ENCODE assay signal across 10 mouse cellular contexts in genomic region chr19:20449546-20449945, GRCm38 (mm10). TPM values are rescaled to one million over a fixed set of nuclear protein-coding genes. Genes with fewer than 3 reads are reported as not detected.
DNase-seq lines count a peak whose midpoint lies in the region; ATAC-seq and TF ChIP-seq lines count a peak whose summit lies in the region.
"Had no signal": no experiment of that assay in that cellular context is flagged by ENCODE, and none has a peak within 500 bp of the region (broad histone marks: within the 10 kb centered on the region; RNA-seq: fewer than 3 reads in every experiment).

No protein-coding gene starts in this region.

- peak; percentile 40 for DNase-seq in gastrocnemius, adult 18-20 months (ENCODE audit: low spot score)
- no peak for DNase-seq in gastrocnemius, postnatal 25 days
- no peak for DNase-seq in neural tube, embryonic 10.5 days (ENCODE audit: extremely low spot score, low spot score)
- DNase-seq in yolk sac, embryonic 10.5 days (ENCODE audit: low spot score) = no peak
- DNase-seq in spleen, postnatal 36 days (ENCODE audit: low spot score in 2 of 2) = no peak

- H3K4me3 ChIP-seq in neural tube, embryonic 14.5 days (ENCODE audit: low read depth, low read length) = no peak overlapping the region
- no peak overlapping the region for H3K4me3 ChIP-seq in intestine, postnatal 0 days (ENCODE audit: low read depth, low read length)
- no peak overlapping the region for H3K4me3 ChIP-seq in midbrain, embryonic 16.5 days (ENCODE audit: low read depth, low read length)
- H3K4me3 ChIP-seq: erythroblast, embryonic 14.5 days; liver, embryonic 15.5 days had no signal

- no peak overlapping the region for H3K27ac ChIP-seq in neural tube, embryonic 14.5 days (ENCODE audit: low read depth, low read length)
- H3K27ac ChIP-seq in intestine, postnatal 0 days (ENCODE audit: low read depth, low read length) = no peak overlapping the region
- H3K27ac ChIP-seq in midbrain, embryonic 16.5 days (ENCODE audit: low read length) = no peak overlapping the region
- H3K27ac ChIP-seq: liver, embryonic 15.5 days had no signal

- TF ChIP-seq CTCF in intestine, postnatal 0 days (IDR thresholded peaks at IDR 0.05; ENCODE audit: low read depth) = peak; percentile 86

- no peaks in the 10 kb centered on the region for H3K27me3 ChIP-seq in neural tube, embryonic 14.5 days (ENCODE audit: control insufficient read depth, insufficient read depth, low read length)
- H3K27me3 ChIP-seq in intestine, postnatal 0 days (replicated peaks; ENCODE audit: control insufficient read depth, insufficient read depth, low read length) = no peaks in the 10 kb centered on the region
- no peaks in the 10 kb centered on the region for H3K27me3 ChIP-seq in midbrain, embryonic 16.5 days (ENCODE audit: control insufficient read depth, insufficient read depth, low read depth, low read length)
- H3K27me3 ChIP-seq: liver, embryonic 15.5 days had no signal

- ATAC-seq in neural tube, embryonic 14.5 days (ENCODE audit: low read depth) = peak; percentile 79
- ATAC-seq in intestine, postnatal 0 days = no peak
- ATAC-seq in midbrain, embryonic 16.5 days = peak; percentile 80; the same call in 1 of the 2 replicates

- H3K4me1 ChIP-seq in neural tube, embryonic 14.5 days (ENCODE audit: control insufficient read depth, insufficient read depth, low read length) = no peaks in the 10 kb centered on the region
- H3K4me1 ChIP-seq in intestine, postnatal 0 days (replicated peaks; ENCODE audit: control insufficient read depth, insufficient read depth, low read length) = no peaks in the 10 kb centered on the region
- H3K4me1 ChIP-seq in midbrain, embryonic 16.5 days (ENCODE audit: control insufficient read depth, insufficient read depth, low read length) = no peaks in the 10 kb centered on the region
- H3K4me1 ChIP-seq: liver, embryonic 15.5 days had no signal

- H3K9me3 ChIP-seq in neural tube, embryonic 14.5 days (ENCODE audit: control insufficient read depth, low read length) = no peaks in the 10 kb centered on the region
- H3K9me3 ChIP-seq in intestine, postnatal 0 days (ENCODE audit: control insufficient read depth) = no peaks in the 10 kb centered on the region
- H3K9me3 ChIP-seq in midbrain, embryonic 16.5 days (replicated peaks; ENCODE audit: control insufficient read depth, low read length, poor library complexity, severe bottlenecking) = no peaks in the 10 kb centered on the region
- H3K9me3 ChIP-seq: liver, embryonic 15.5 days had no signal

- no peaks in the 10 kb centered on the region for H3K36me3 ChIP-seq in neural tube, embryonic 14.5 days (ENCODE audit: control insufficient read depth, insufficient read depth, low read length)
- H3K36me3 ChIP-seq in intestine, postnatal 0 days (ENCODE audit: control insufficient read depth, insufficient read depth) = no peaks in the 10 kb centered on the region
- H3K36me3 ChIP-seq in midbrain, embryonic 16.5 days (ENCODE audit: control insufficient read depth, insufficient read depth, low read length) = no peaks in the 10 kb centered on the region
- H3K36me3 ChIP-seq: liver, embryonic 15.5 days had no signal

- no peak overlapping the region for H3K4me2 ChIP-seq in neural tube, embryonic 14.5 days (ENCODE audit: low read depth, low read length)
- no peak overlapping the region for H3K4me2 ChIP-seq in intestine, postnatal 0 days (replicated peaks; ENCODE audit: low read depth)
- H3K4me2 ChIP-seq in midbrain, embryonic 16.5 days (ENCODE audit: low read length) = no peak overlapping the region
- H3K4me2 ChIP-seq: liver, embryonic 15.5 days had no signal

- no peak overlapping the region for H3K9ac ChIP-seq in neural tube, embryonic 14.5 days (replicated peaks; ENCODE audit: low read depth, low read length)
- H3K9ac ChIP-seq in intestine, postnatal 0 days (ENCODE audit: low read depth, low read length) = no peak overlapping the region
- no peak overlapping the region for H3K9ac ChIP-seq in midbrain, embryonic 16.5 days (ENCODE audit: low read depth, low read length)
- H3K9ac ChIP-seq: liver, embryonic 15.5 days had no signal

RNA-seq across cellular contexts. Expression of gene Aldh1a1, which starts 43.0 kb away (rescaled TPM):
- total RNA-seq in gastrocnemius, adult 18-20 months (2021) = 100 to 1,000 TPM; 164 to 219 TPM
- 100 to 1,000 TPM; 117 to 149 TPM for total RNA-seq in gastrocnemius, postnatal 25 days (2021)
- polyA plus RNA-seq in neural tube, embryonic 14.5 days (2014; fragmentation: Nextera tagmentation; extraction: Ambion mirVana) = 1.4 and 3.2 TPM in 2 replicates
- 37.4 and 39.2 TPM in 2 replicates for polyA plus RNA-seq in intestine, postnatal 0 days (2015; fragmentation: Nextera tagmentation; extraction: Ambion mirVana)
- 7.9 and 19.4 TPM in 2 replicates for polyA plus RNA-seq in midbrain, embryonic 16.5 days (2015; fragmentation: Nextera tagmentation; extraction: Ambion mirVana)
- polyA plus RNA-seq: erythroblast, embryonic 14.5 days had no signal

RNA-seq across cellular contexts. Expression of gene Anxa1, which starts 58.8 kb away (rescaled TPM):
- total RNA-seq in gastrocnemius, adult 18-20 months (2021) = 10 to 100 TPM; 10.5 to 21.5 TPM
- 10 to 100 TPM; 16.2 to 31.0 TPM for total RNA-seq in gastrocnemius, postnatal 25 days (2021)
- polyA plus RNA-seq in neural tube, embryonic 14.5 days (2014; fragmentation: Nextera tagmentation; extraction: Ambion mirVana) = 2.0 and 3.8 TPM in 2 replicates
- 46.5 and 48.9 TPM in 2 replicates for polyA plus RNA-seq in intestine, postnatal 0 days (2015; fragmentation: Nextera tagmentation; extraction: Ambion mirVana)
- polyA plus RNA-seq in midbrain, embryonic 16.5 days (2015; fragmentation: Nextera tagmentation; extraction: Ambion mirVana) = 7.5 and 9.0 TPM in 2 replicates
- polyA plus RNA-seq: erythroblast, embryonic 14.5 days had no signal
